Mouse (Mus musculus): ENCODE data around the gene Arhgef7. TPM values are rescaled to one million over a fixed set of nuclear protein-coding genes. Genes with fewer than 3 reads are reported as not detected.

The Arhgef7 gene
- polyA plus RNA-seq, 1 experiment from 2014 or later, result 9.2 TPM

GRCm38 (mm10) chr8:11728482-11729295, 1.2 kb downstream of the Arhgef7 start:
- Histone ChIP-seq H3K27ac (ENCODE audit: low read depth) (peak overlapping the region; percentile 95), H3K9me3 (ENCODE audit: low read length) (no peaks in the 10 kb centered on the region), H3K4me1 (ENCODE audit: insufficient read depth) (peaks cover 9% of the 10 kb centered on the region; the same call in 1 of the 2 replicates), H3K4me3 (ENCODE audit: low read depth, low read length) (peak overlapping the region; percentile 57), H3K4me2 (ENCODE audit: low read depth, low read length) (peak overlapping the region; percentile 70), H3K36me3 (replicated peaks; ENCODE audit: insufficient read depth, low read length) (0 out of 2 replicates have a peak, but pooled peaks cover under 1% of the 10 kb centered on the region), H3K9ac (replicated peaks) (peak overlapping the region; percentile 76), H3K27me3 (ENCODE audit: insufficient read depth, low read length) (peaks cover 31% of the 10 kb centered on the region)
- TF ChIP-seq EP300 (IDR thresholded peaks at IDR 0.05; ENCODE audit: low read depth) (no peak), CTCF (IDR thresholded peaks at IDR 0.05; ENCODE audit: low read depth) (no peak)
- ATAC-seq (peak; percentile 76), DNase-seq (peak; percentile 64)
- WGBS (ENCODE audit: insufficient replicate concordance), result 5% methylated on average over 53 of the region's 61 CpGs

GRCm38 (mm10) chr8:11730271-11730940, 2.9 kb downstream of the Arhgef7 start:
- WGBS (ENCODE audit: insufficient replicate concordance), result 56% methylated on average over 12 of the region's 12 CpGs
- Histone ChIP-seq H3K27me3 (ENCODE audit: insufficient read depth, low read length) (peaks cover 24% of the 10 kb centered on the region), H3K9me3 (ENCODE audit: low read length) (no peaks in the 10 kb centered on the region), H3K4me1 (ENCODE audit: insufficient read depth) (peaks cover 12% of the 10 kb centered on the region; the same call in 1 of the 2 replicates), H3K9ac (replicated peaks) (no peak overlapping the region), H3K36me3 (replicated peaks; ENCODE audit: insufficient read depth, low read length) (0 out of 2 replicates have a peak, but pooled peaks cover 4% of the 10 kb centered on the region), H3K4me2 (ENCODE audit: low read depth, low read length) (peak overlapping the region; percentile 35), H3K27ac (ENCODE audit: low read depth) (peak overlapping the region; percentile 51), H3K4me3 (ENCODE audit: low read depth, low read length) (no peak overlapping the region)
- DNase-seq (no peak), ATAC-seq (no peak)
- TF ChIP-seq EP300 (IDR thresholded peaks at IDR 0.05; ENCODE audit: low read depth) (no peak), CTCF (IDR thresholded peaks at IDR 0.05; ENCODE audit: low read depth) (no peak)

GRCm38 (mm10) chr8:11735672-11736235, 8.2 kb downstream of the Arhgef7 start:
- Histone ChIP-seq H3K36me3 (replicated peaks; ENCODE audit: insufficient read depth, low read length) (0 out of 2 replicates have a peak, but pooled peaks cover 4% of the 10 kb centered on the region), H3K9ac (replicated peaks) (no peak overlapping the region), H3K27me3 (ENCODE audit: insufficient read depth, low read length) (no peaks in the 10 kb centered on the region), H3K4me3 (ENCODE audit: low read depth, low read length) (no peak overlapping the region), H3K4me2 (ENCODE audit: low read depth, low read length) (peak overlapping the region; percentile 22; the same call in 1 of the 2 replicates), H3K9me3 (ENCODE audit: low read length) (no peaks in the 10 kb centered on the region), H3K27ac (ENCODE audit: low read depth) (peak overlapping the region; percentile 67; the same call in 1 of the 2 replicates), H3K4me1 (ENCODE audit: insufficient read depth) (peaks cover 13% of the 10 kb centered on the region)
- TF ChIP-seq EP300 (IDR thresholded peaks at IDR 0.05; ENCODE audit: low read depth) (no peak), CTCF (IDR thresholded peaks at IDR 0.05; ENCODE audit: low read depth) (0 out of 2 replicates have a peak, but pooled peaks have one; percentile 7)
- DNase-seq, result peak; percentile 39
- 70% methylated on average over 15 of the region's 15 CpGs for WGBS (ENCODE audit: insufficient replicate concordance)
- peak; percentile 84 for ATAC-seq

GRCm38 (mm10) chr8:11737096-11737495, 9.6 kb downstream of the Arhgef7 start:
- Histone ChIP-seq H3K36me3 (replicated peaks; ENCODE audit: insufficient read depth, low read length) (0 out of 2 replicates have a peak, but pooled peaks cover 4% of the 10 kb centered on the region), H3K4me3 (ENCODE audit: low read depth, low read length) (no peak overlapping the region), H3K9ac (replicated peaks) (no peak overlapping the region), H3K27ac (ENCODE audit: low read depth) (no peak overlapping the region), H3K27me3 (ENCODE audit: insufficient read depth, low read length) (no peaks in the 10 kb centered on the region), H3K4me1 (ENCODE audit: insufficient read depth) (peaks cover 19% of the 10 kb centered on the region), H3K9me3 (ENCODE audit: low read length) (no peaks in the 10 kb centered on the region), H3K4me2 (ENCODE audit: low read depth, low read length) (no peak overlapping the region)
- 69% methylated on average over 6 of the region's 6 CpGs for WGBS (ENCODE audit: insufficient replicate concordance)
- TF ChIP-seq CTCF (IDR thresholded peaks at IDR 0.05; ENCODE audit: low read depth) (no peak), EP300 (IDR thresholded peaks at IDR 0.05; ENCODE audit: low read depth) (no peak)
- ATAC-seq, result no peak
- DNase-seq, result no peak

GRCm38 (mm10) chr8:11739082-11739481, 11.6 kb downstream of the Arhgef7 start:
- Histone ChIP-seq H3K36me3 (replicated peaks; ENCODE audit: insufficient read depth, low read length) (no peaks in the 10 kb centered on the region), H3K27ac (ENCODE audit: low read depth) (no peak overlapping the region), H3K9ac (replicated peaks) (no peak overlapping the region), H3K4me3 (ENCODE audit: low read depth, low read length) (no peak overlapping the region), H3K4me2 (ENCODE audit: low read depth, low read length) (no peak overlapping the region), H3K27me3 (ENCODE audit: insufficient read depth, low read length) (no peaks in the 10 kb centered on the region), H3K9me3 (ENCODE audit: low read length) (no peaks in the 10 kb centered on the region), H3K4me1 (ENCODE audit: insufficient read depth) (peaks cover 19% of the 10 kb centered on the region)
- TF ChIP-seq EP300 (IDR thresholded peaks at IDR 0.05; ENCODE audit: low read depth), result no peak
- TF ChIP-seq CTCF (IDR thresholded peaks at IDR 0.05; ENCODE audit: low read depth), result peak; percentile 38; the same call in 1 of the 2 replicates
- 66% methylated on average over 5 of the region's 5 CpGs for WGBS (ENCODE audit: insufficient replicate concordance)
- DNase-seq, result no peak
- no peak for ATAC-seq

GRCm38 (mm10) chr8:11740857-11741256, 13.3 kb downstream of the Arhgef7 start:
- DNase-seq, result no peak
- Histone ChIP-seq H3K9ac (replicated peaks) (no peak overlapping the region), H3K9me3 (ENCODE audit: low read length) (no peaks in the 10 kb centered on the region), H3K4me3 (ENCODE audit: low read depth, low read length) (no peak overlapping the region), H3K27ac (ENCODE audit: low read depth) (peak overlapping the region; percentile 57), H3K4me2 (ENCODE audit: low read depth, low read length) (no peak overlapping the region), H3K36me3 (replicated peaks; ENCODE audit: insufficient read depth, low read length) (no peaks in the 10 kb centered on the region), H3K4me1 (ENCODE audit: insufficient read depth) (peaks cover 12% of the 10 kb centered on the region), H3K27me3 (ENCODE audit: insufficient read depth, low read length) (no peaks in the 10 kb centered on the region)
- ATAC-seq, result peak; percentile 85
- TF ChIP-seq EP300 (IDR thresholded peaks at IDR 0.05; ENCODE audit: low read depth) (no peak), CTCF (IDR thresholded peaks at IDR 0.05; ENCODE audit: low read depth) (no peak)
- 72% methylated on average over 2 of the region's 2 CpGs for WGBS (ENCODE audit: insufficient replicate concordance)
